Mouse (Mus musculus): ENCODE data around the gene Dusp14. TPM values are rescaled to one million over a fixed set of nuclear protein-coding genes. Genes with fewer than 3 reads are reported as not detected.

Dusp14 gene
- polyA plus RNA-seq, 2 experiments, result 15.3 to 21.9 TPM

DNA sequence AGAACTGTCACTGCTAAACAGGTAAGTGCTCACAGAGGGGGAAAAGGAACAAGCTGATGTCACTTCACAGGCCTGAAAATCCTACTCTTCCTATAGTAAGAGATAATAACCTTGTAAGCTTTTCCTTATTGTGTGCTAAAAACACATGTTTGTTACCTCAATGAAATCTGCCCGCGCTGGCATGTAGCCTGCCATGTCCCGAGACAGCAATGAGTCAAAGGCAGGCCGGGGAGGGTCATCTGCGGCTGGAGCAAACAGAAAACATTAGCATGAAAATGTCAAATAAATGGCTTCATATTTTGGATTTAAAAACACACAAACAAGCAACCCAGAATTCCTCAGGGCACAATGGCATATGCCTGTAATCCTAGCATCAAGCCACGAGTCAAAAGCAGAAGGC lies 35.0 kb upstream of the Dusp14 start:
- no peaks in the 10 kb centered on the region for H3K9me3 ChIP-seq (ENCODE audit: control insufficient read depth, low read length)
- H3K27ac ChIP-seq (replicated peaks; ENCODE audit: low read depth, low read length), result no peak overlapping the region
- DNase-seq (ENCODE audit: low spot score) (no peak), ATAC-seq (ENCODE audit: low FRiP score, low read depth) (no peak)
- H3K4me1 ChIP-seq (ENCODE audit: control insufficient read depth, insufficient read depth, low read length), result no peaks in the 10 kb centered on the region
- no peaks in the 10 kb centered on the region for H3K27me3 ChIP-seq (ENCODE audit: control insufficient read depth, insufficient read depth, low read length)
- WGBS, result 90% methylated on average over 6 of the region's 6 CpGs
- peaks cover 94% of the 10 kb centered on the region for H3K36me3 ChIP-seq (ENCODE audit: control insufficient read depth, insufficient read depth, low read length)
- H3K4me3 ChIP-seq (replicated peaks; ENCODE audit: low read length), result no peak overlapping the region
- no peak for TF ChIP-seq POLR2A (IDR thresholded peaks at IDR 0.05; ENCODE audit: borderline replicate concordance, extremely low read depth, insufficient read depth, insufficient read length)
- no peak overlapping the region for H3K4me2 ChIP-seq (replicated peaks; ENCODE audit: low read depth, low read length, severe bottlenecking)
- H3K9ac ChIP-seq (ENCODE audit: low read depth, low read length, severe bottlenecking), result no peak overlapping the region

DNA sequence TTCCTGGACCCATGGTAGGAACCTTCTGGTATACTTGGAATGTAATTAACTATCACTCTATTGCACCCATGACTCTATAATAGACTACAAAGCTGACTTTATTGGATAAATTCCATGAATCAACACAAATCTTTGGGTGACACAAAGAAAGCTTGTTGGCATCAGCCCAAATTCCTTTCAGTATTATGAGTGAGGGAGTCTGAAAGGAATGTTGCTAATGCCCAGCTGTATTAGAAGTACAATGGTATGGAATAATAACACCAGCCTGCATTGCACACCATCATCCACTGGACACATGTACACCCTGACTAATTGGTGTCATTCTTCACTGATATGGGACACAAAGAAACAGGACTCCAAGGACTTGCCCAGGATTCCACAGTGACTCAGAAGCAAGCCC lies 32.1 kb upstream of the Dusp14 start:
- no peak overlapping the region for H3K27ac ChIP-seq (replicated peaks; ENCODE audit: low read depth, low read length)
- no peak for TF ChIP-seq POLR2A (IDR thresholded peaks at IDR 0.05; ENCODE audit: borderline replicate concordance, extremely low read depth, insufficient read depth, insufficient read length)
- H3K36me3 ChIP-seq (ENCODE audit: control insufficient read depth, insufficient read depth, low read length), result peaks cover 89% of the 10 kb centered on the region
- ATAC-seq (ENCODE audit: low FRiP score, low read depth) (no peak), DNase-seq (ENCODE audit: low spot score) (peak; percentile 58)
- no peak overlapping the region for H3K9ac ChIP-seq (ENCODE audit: low read depth, low read length, severe bottlenecking)
- no peaks in the 10 kb centered on the region for H3K4me1 ChIP-seq (ENCODE audit: control insufficient read depth, insufficient read depth, low read length)
- no peaks in the 10 kb centered on the region for H3K9me3 ChIP-seq (ENCODE audit: control insufficient read depth, low read length)
- no peak overlapping the region for H3K4me2 ChIP-seq (replicated peaks; ENCODE audit: low read depth, low read length, severe bottlenecking)
- H3K4me3 ChIP-seq (replicated peaks; ENCODE audit: low read length), result no peak overlapping the region
- H3K27me3 ChIP-seq (ENCODE audit: control insufficient read depth, insufficient read depth, low read length), result no peaks in the 10 kb centered on the region

DNA sequence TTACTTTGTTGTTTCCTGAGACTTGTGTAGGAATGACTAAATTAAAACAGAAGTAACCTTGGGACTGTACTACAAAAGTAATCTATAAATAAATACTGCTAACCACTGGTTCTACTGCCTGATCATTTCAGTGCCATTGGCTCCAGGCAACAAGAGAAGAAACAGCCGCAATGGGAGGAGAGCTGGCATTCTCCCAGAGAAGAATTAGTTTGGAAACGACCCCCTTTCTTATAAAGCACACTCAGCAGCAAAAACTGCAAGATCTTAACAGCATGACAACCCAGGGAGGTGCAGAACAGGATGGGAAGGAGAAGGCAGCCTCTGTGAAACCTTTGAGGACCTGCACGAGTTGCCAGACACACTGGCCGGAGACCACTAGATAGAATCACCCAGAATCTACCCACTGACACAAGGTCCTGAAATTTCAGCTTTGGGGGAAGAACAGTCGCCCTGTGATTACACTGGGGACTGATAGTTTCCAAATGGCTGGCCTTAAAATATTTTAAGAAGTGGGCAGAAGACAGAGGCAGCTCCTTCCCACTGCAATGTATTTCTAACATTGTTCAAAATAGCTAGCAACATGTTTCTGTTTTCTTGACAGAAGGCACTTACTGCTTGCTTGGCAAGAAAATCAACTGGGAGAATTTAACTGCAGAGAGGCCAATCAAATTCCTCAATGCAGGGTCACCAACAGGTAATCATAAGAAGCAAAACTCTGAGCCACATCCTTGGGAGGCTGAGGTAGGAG lies 28.4 kb upstream of the Dusp14 start:
- ATAC-seq (ENCODE audit: low FRiP score, low read depth), result no peak
- WGBS, result 76% methylated on average over 5 of the region's 5 CpGs

DNA sequence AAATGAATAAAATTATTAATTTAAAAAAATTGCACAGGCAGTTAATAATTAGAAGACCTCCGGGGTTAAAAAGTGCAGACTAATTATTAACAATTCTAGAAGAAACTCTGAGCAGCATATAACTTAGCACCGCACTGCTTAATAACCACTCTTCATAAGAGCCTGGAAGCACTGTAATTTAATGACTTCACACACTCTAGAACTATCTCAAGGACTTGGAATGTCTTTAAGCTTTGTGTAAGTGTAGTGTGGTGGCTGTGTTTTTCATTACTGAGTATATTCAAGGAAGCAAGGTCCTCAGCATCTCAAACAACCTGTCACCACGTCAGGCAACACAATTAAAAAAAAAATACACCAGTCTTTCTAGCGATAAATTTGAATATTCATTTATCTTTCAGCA lies 26.0 kb upstream of the Dusp14 start:
- Histone ChIP-seq H3K4me2 (replicated peaks; ENCODE audit: low read depth, low read length, severe bottlenecking) (no peak overlapping the region), H3K27ac (replicated peaks; ENCODE audit: low read depth, low read length) (no peak overlapping the region), H3K4me3 (replicated peaks; ENCODE audit: low read length) (no peak overlapping the region), H3K27me3 (ENCODE audit: control insufficient read depth, insufficient read depth, low read length) (no peaks in the 10 kb centered on the region), H3K4me1 (ENCODE audit: control insufficient read depth, insufficient read depth, low read length) (no peaks in the 10 kb centered on the region), H3K9me3 (ENCODE audit: control insufficient read depth, low read length) (no peaks in the 10 kb centered on the region), H3K9ac (ENCODE audit: low read depth, low read length, severe bottlenecking) (no peak overlapping the region), H3K36me3 (ENCODE audit: control insufficient read depth, insufficient read depth, low read length) (peaks cover 64% of the 10 kb centered on the region)
- ATAC-seq (ENCODE audit: low FRiP score, low read depth) (no peak), DNase-seq (ENCODE audit: low spot score) (no peak)
- WGBS, result 81% methylated on average over 4 of the region's 4 CpGs
- TF ChIP-seq POLR2A (IDR thresholded peaks at IDR 0.05; ENCODE audit: borderline replicate concordance, extremely low read depth, insufficient read depth, insufficient read length), result no peak

More for the DNA sequence above, 28.4 kb upstream of the Dusp14 start:
- Histone ChIP-seq H3K9ac (ENCODE audit: low read depth, low read length, severe bottlenecking) (no peak overlapping the region), H3K27me3 (ENCODE audit: control insufficient read depth, insufficient read depth, low read length) (no peaks in the 10 kb centered on the region), H3K4me1 (ENCODE audit: control insufficient read depth, insufficient read depth, low read length) (no peaks in the 10 kb centered on the region), H3K27ac (replicated peaks; ENCODE audit: low read depth, low read length) (no peak overlapping the region), H3K4me2 (replicated peaks; ENCODE audit: low read depth, low read length, severe bottlenecking) (no peak overlapping the region), H3K9me3 (ENCODE audit: control insufficient read depth, low read length) (no peaks in the 10 kb centered on the region), H3K4me3 (replicated peaks; ENCODE audit: low read length) (no peak overlapping the region), H3K36me3 (ENCODE audit: control insufficient read depth, insufficient read depth, low read length) (peaks cover 71% of the 10 kb centered on the region)
- peak; percentile 17 for DNase-seq (ENCODE audit: low spot score)
- no peak for TF ChIP-seq POLR2A (IDR thresholded peaks at IDR 0.05; ENCODE audit: borderline replicate concordance, extremely low read depth, insufficient read depth, insufficient read length)

DNA sequence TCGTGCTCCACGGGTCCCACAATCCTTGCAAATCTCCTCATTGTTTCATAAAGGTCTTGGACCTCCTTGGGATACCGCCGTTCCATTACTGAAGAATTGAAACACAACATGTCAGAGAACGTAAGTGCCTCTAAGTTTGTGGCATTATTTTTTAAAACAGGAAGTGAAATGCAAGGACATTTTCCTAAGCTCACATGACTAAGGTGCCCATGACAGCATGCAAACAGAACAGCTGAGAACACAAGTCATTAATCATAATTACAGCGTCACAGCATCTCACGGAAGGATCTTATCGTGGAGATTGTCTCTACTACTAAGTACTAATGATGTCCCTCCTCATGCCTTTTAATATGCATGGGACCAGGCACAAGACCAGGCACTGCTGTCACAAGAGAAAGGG lies 21.5 kb upstream of the Dusp14 start:
- ATAC-seq (ENCODE audit: low FRiP score, low read depth), result no peak
- H3K27me3 ChIP-seq (ENCODE audit: control insufficient read depth, insufficient read depth, low read length), result no peaks in the 10 kb centered on the region
- DNase-seq (ENCODE audit: low spot score), result no peak
- H3K9me3 ChIP-seq (ENCODE audit: control insufficient read depth, low read length), result no peaks in the 10 kb centered on the region
- peaks cover 64% of the 10 kb centered on the region for H3K36me3 ChIP-seq (ENCODE audit: control insufficient read depth, insufficient read depth, low read length)
- no peak overlapping the region for H3K4me2 ChIP-seq (replicated peaks; ENCODE audit: low read depth, low read length, severe bottlenecking)
- H3K4me3 ChIP-seq (replicated peaks; ENCODE audit: low read length), result no peak overlapping the region
- 90% methylated on average over 8 of the region's 8 CpGs for WGBS
- no peak for TF ChIP-seq POLR2A (IDR thresholded peaks at IDR 0.05; ENCODE audit: borderline replicate concordance, extremely low read depth, insufficient read depth, insufficient read length)
- no peaks in the 10 kb centered on the region for H3K4me1 ChIP-seq (ENCODE audit: control insufficient read depth, insufficient read depth, low read length)
- H3K9ac ChIP-seq (ENCODE audit: low read depth, low read length, severe bottlenecking), result no peak overlapping the region
- no peak overlapping the region for H3K27ac ChIP-seq (replicated peaks; ENCODE audit: low read depth, low read length)
